Mouse (Mus musculus): ENCODE results near the gene Wfdc6b.

DNA sequence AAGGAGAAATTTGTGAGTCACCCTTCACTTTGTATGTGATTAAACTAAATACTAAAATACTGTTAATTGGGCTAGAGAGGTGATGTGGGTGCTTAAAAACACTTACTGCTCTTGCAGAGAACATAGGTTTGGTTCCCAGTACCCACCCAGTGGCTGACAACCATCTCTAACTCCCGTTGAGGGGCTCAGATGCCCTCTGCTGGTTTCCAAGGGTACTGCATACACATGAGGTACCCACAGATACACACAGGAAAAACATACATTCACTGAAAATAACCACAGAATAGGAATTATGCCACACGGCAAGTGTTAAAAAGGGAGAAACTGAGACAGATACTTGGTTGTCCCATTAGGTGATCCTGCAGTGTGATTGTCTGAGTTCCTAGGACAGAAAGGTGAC, 46.3 kb upstream of the Wfdc6b start:
- no peak for TF ChIP-seq CEBPB (IDR thresholded peaks at IDR 0.05; ENCODE audit: insufficient read depth, poor library complexity, severe bottlenecking)
- no peak for TF ChIP-seq POLR2AphosphoS2 (IDR thresholded peaks at IDR 0.05; ENCODE audit: insufficient read length, low read depth)
- TF ChIP-seq POLR2A (IDR thresholded peaks at IDR 0.05; ENCODE audit: insufficient read length, low read depth): no peak
- TF ChIP-seq MYOG (IDR thresholded peaks at IDR 0.05; ENCODE audit: control insufficient read depth in 1 of 3, insufficient read depth in 1 of 3, insufficient read length in 2 of 3, low read depth in 2 of 3): no peak
- TF ChIP-seq MYOD1 (IDR thresholded peaks at IDR 0.05; ENCODE audit: control insufficient read depth in 1 of 3, insufficient read length in 2 of 3, low read depth in 2 of 3): no peak
- no peak for TF ChIP-seq E2F4 (IDR thresholded peaks at IDR 0.05; ENCODE audit: insufficient read depth)
- TF ChIP-seq MAX (IDR thresholded peaks at IDR 0.05; ENCODE audit: low read depth): no peak
- TF ChIP-seq TCF12 (IDR thresholded peaks at IDR 0.05; ENCODE audit: insufficient read depth, poor library complexity, severe bottlenecking): no peak
- no peak for TF ChIP-seq USF1 (IDR thresholded peaks at IDR 0.05; ENCODE audit: low read depth)
